Mouse (Mus musculus) midbrain, embryonic 13.5 days (tissue): ENCODE measurements around the gene Zfp59. TPM values are rescaled to one million over a fixed set of nuclear protein-coding genes. Genes with fewer than 3 reads are reported as not detected.
"Not testable (repeated sequence)": the region's sequence is repeated elsewhere in the genome, so short reads cannot be mapped to it uniquely, and the experiment has no call there.

Experiments used
- ATAC-seq: fragments of 200-750 bp; cut with Nextera tagmentation; 2 replicates; pipeline ENCODE4 v1.8.0; 2017; ENCODE audit warnings: mild to moderate bottlenecking, moderate TSS enrichment, moderate library complexity
- H3K27ac ChIP-seq: fragments of 300-500 bp; sonication (generic); 2 replicates; pipeline ENCODE4 v1.5.1; 2015; ENCODE audit warnings: inconsistent platforms, mild to moderate bottlenecking, moderate library complexity
- H3K27me3 ChIP-seq: fragments of 300-500 bp; sonication (generic); 2 replicates; pipeline ENCODE4 v1.6.1; 2015; ENCODE audit warnings: mild to moderate bottlenecking, inconsistent platforms
- H3K36me3 ChIP-seq: fragments of 300-500 bp; sonication (generic); 2 replicates; pipeline ENCODE4 v1.6.1; 2015; ENCODE audit warnings: mild to moderate bottlenecking, inconsistent platforms
- H3K4me1 ChIP-seq: fragments of 300-500 bp; sonication (generic); replicated peaks from 2 replicates; pipeline ENCODE4 v1.6.1; 2015; ENCODE audit warnings: inconsistent platforms
- H3K4me2 ChIP-seq: fragments of 300-500 bp; sonication (generic); replicated peaks from 2 replicates; pipeline ENCODE4 v1.6.1; 2015; ENCODE audit warnings: moderate library complexity, mild to moderate bottlenecking, inconsistent platforms
- H3K4me3 ChIP-seq: fragments of 300-500 bp; sonication (generic); replicated peaks from 2 replicates; pipeline ENCODE4 v1.5.1; 2015; ENCODE audit warnings: mild to moderate bottlenecking, inconsistent platforms
- H3K9ac ChIP-seq: fragments of 300-500 bp; sonication (generic); replicated peaks from 2 replicates; pipeline ENCODE4 v1.6.1; 2015; ENCODE audit warnings: mild to moderate bottlenecking, inconsistent platforms
- H3K9me3 ChIP-seq: fragments of 300-500 bp; sonication (generic); 2 replicates; pipeline ENCODE4 v1.6.1; 2016; ENCODE audit warnings: mild to moderate bottlenecking, inconsistent platforms
- WGBS: fragments of 180-500 bp; shearing (Covaris S2); methylation state at CpG from one replicate; pipeline ENCODE4 v1.1.7; 2015; 5-methylcytosine and 5-hydroxymethylcytosine counted together
- polyA plus RNA-seq: library from polyadenylated mRNA; unstranded; fragments of >200 nt; fragmentation: Nextera tagmentation; extraction: Ambion mirVana; gene quantifications from 2 replicates; pipeline ENCODE4 v1.2.1, GENCODE M21; 2015

The Zfp59 gene
- 12.0 and 12.1 TPM in 2 replicates for polyA plus RNA-seq

GRCm38 (mm10) chr7:27838323-27839249 lies at the start of gene Zfp59:
Zfp59 (plus strand) TSS chr7:27838607.
- H3K4me3 ChIP-seq = peak within 1 kb of the TSS; percentile 53
- 4% methylated on average over 34 of the region's 34 CpGs for WGBS
- ATAC-seq = peak; percentile 98

GRCm38 (mm10) chr7:27789306-27789705 lies 49.1 kb upstream of the Zfp59 start:
- H3K4me2 ChIP-seq = no peak overlapping the region
- 87% methylated on average over 5 of the region's 5 CpGs for WGBS
- peaks cover 11% of the 10 kb centered on the region; the same call in 1 of the 2 replicates for H3K9me3 ChIP-seq
- no peaks in the 10 kb centered on the region for H3K36me3 ChIP-seq
- H3K27ac ChIP-seq = no peak overlapping the region
- H3K27me3 ChIP-seq = no peaks in the 10 kb centered on the region
- no peaks in the 10 kb centered on the region for H3K4me1 ChIP-seq
- no peak overlapping the region for H3K9ac ChIP-seq
- no peak overlapping the region for H3K4me3 ChIP-seq
- ATAC-seq = no peak

More at GRCm38 (mm10) chr7:27838323-27839249, at the start of gene Zfp59:
- no peaks in the 10 kb centered on the region for H3K36me3 ChIP-seq
- H3K9ac ChIP-seq = peak within 1 kb of the TSS; percentile 69
- H3K4me1 ChIP-seq = peaks cover 21% of the 10 kb centered on the region
- no peaks in the 10 kb centered on the region for H3K27me3 ChIP-seq
- H3K27ac ChIP-seq = peak within 1 kb of the TSS; percentile 88
- H3K4me2 ChIP-seq = peak within 1 kb of the TSS; percentile 68
- H3K9me3 ChIP-seq = no peaks in the 10 kb centered on the region

GRCm38 (mm10) chr7:27793865-27794264 lies 44.5 kb upstream of the Zfp59 start:
- not testable (repeated sequence) for ATAC-seq, H3K27me3 ChIP-seq, H3K9me3 ChIP-seq, H3K27ac ChIP-seq, H3K4me2 ChIP-seq, H3K4me3 ChIP-seq, H3K36me3 ChIP-seq, H3K9ac ChIP-seq
- peaks cover 12% of the 10 kb centered on the region for H3K4me1 ChIP-seq
- WGBS = 72% methylated on average over 3 of the region's 3 CpGs

GRCm38 (mm10) chr7:27794566-27794965 lies 43.8 kb upstream of the Zfp59 start:
- no peak for ATAC-seq
- no peak overlapping the region for H3K9ac ChIP-seq
- H3K4me2 ChIP-seq = no peak overlapping the region
- H3K27ac ChIP-seq = no peak overlapping the region
- H3K4me3 ChIP-seq = no peak overlapping the region
- H3K4me1 ChIP-seq = peaks cover 17% of the 10 kb centered on the region
- H3K27me3 ChIP-seq = no peaks in the 10 kb centered on the region
- no peaks in the 10 kb centered on the region for H3K9me3 ChIP-seq
- H3K36me3 ChIP-seq = no peaks in the 10 kb centered on the region

- H3K27ac ChIP-seq = peak overlapping the region; percentile 73
- peaks cover 17% of the 10 kb centered on the region for H3K4me1 ChIP-seq
- WGBS = 15% methylated on average over 8 of the region's 8 CpGs
- H3K9ac ChIP-seq = no peak overlapping the region
- no peak overlapping the region for H3K4me3 ChIP-seq
- no peaks in the 10 kb centered on the region for H3K27me3 ChIP-seq
- no peaks in the 10 kb centered on the region for H3K36me3 ChIP-seq
- peak overlapping the region; percentile 33 for H3K4me2 ChIP-seq
- H3K9me3 ChIP-seq = no peaks in the 10 kb centered on the region
- peak; percentile 90 for ATAC-seq
Observed at GRCm38 (mm10) chr7:27797906-27798811, 40.2 kb upstream of the Zfp59 start.

GRCm38 (mm10) chr7:27801137-27801536 lies 37.3 kb upstream of the Zfp59 start:
- Histone ChIP-seq H3K4me3 (no peak overlapping the region), H3K9ac (no peak overlapping the region), H3K27ac (no peak overlapping the region), H3K36me3 (no peaks in the 10 kb centered on the region), H3K4me2 (no peak overlapping the region), H3K4me1 (peaks cover 28% of the 10 kb centered on the region), H3K27me3 (no peaks in the 10 kb centered on the region), H3K9me3 (no peaks in the 10 kb centered on the region)
- WGBS = 51% methylated on average over 2 of the region's 2 CpGs
- no peak for ATAC-seq

GRCm38 (mm10) chr7:27802986-27803385 lies 35.4 kb upstream of the Zfp59 start:
- H3K4me2 ChIP-seq = no peak overlapping the region
- ATAC-seq = no peak

GRCm38 (mm10) chr7:27804297-27805030 lies 33.9 kb upstream of the Zfp59 start:
- Histone ChIP-seq H3K4me3 (peak overlapping the region; percentile 79), H3K4me1 (peaks cover 13% of the 10 kb centered on the region), H3K9ac (peak overlapping the region; percentile 80), H3K9me3 (no peaks in the 10 kb centered on the region), H3K4me2 (peak overlapping the region; percentile 87), H3K36me3 (peaks cover 23% of the 10 kb centered on the region), H3K27me3 (no peaks in the 10 kb centered on the region), H3K27ac (no peak overlapping the region)
- under 1% methylated on average over 25 of the region's 25 CpGs for WGBS
- ATAC-seq = peak; percentile 93

More at GRCm38 (mm10) chr7:27802986-27803385, 35.4 kb upstream of the Zfp59 start:
- Histone ChIP-seq H3K4me3 (no peak overlapping the region), H3K4me1 (peaks cover 26% of the 10 kb centered on the region), H3K27ac (no peak overlapping the region), H3K36me3 (peaks cover 8% of the 10 kb centered on the region), H3K9ac (no peak overlapping the region), H3K9me3 (no peaks in the 10 kb centered on the region), H3K27me3 (no peaks in the 10 kb centered on the region)
- WGBS = 70% methylated on average over 5 of the region's 5 CpGs

GRCm38 (mm10) chr7:27806896-27807295 lies 31.5 kb upstream of the Zfp59 start, which contains the start of gene Zfp626:
Zfp626 (plus strand) TSS chr7:27807196.
- H3K4me2 ChIP-seq, H3K4me3 ChIP-seq, H3K27ac ChIP-seq, H3K9ac ChIP-seq, H3K9me3 ChIP-seq, ATAC-seq, H3K27me3 ChIP-seq: not testable (repeated sequence)
- H3K4me1 ChIP-seq = peaks cover 13% of the 10 kb centered on the region
- 92% methylated on average over 3 of the region's 3 CpGs for WGBS
- peaks cover 45% of the 10 kb centered on the region for H3K36me3 ChIP-seq

- not testable (repeated sequence) for H3K9me3 ChIP-seq, ATAC-seq, H3K9ac ChIP-seq, H3K27me3 ChIP-seq, H3K27ac ChIP-seq, H3K4me3 ChIP-seq, H3K4me2 ChIP-seq
- Histone ChIP-seq H3K4me1 (peaks cover 13% of the 10 kb centered on the region), H3K36me3 (peaks cover 49% of the 10 kb centered on the region)
- WGBS = 85% methylated on average over 7 of the region's 7 CpGs
Observed at GRCm38 (mm10) chr7:27807305-27807704, 31.1 kb upstream of the Zfp59 start.

- Histone ChIP-seq H3K9me3 (no peaks in the 10 kb centered on the region), H3K27ac (no peak overlapping the region), H3K4me2 (no peak overlapping the region), H3K9ac (no peak overlapping the region), H3K27me3 (no peaks in the 10 kb centered on the region), H3K36me3 (peaks cover 68% of the 10 kb centered on the region), H3K4me3 (no peak overlapping the region), H3K4me1 (no peaks in the 10 kb centered on the region)
- WGBS = 87% methylated on average over 7 of the region's 7 CpGs
- ATAC-seq = no peak
Observed at GRCm38 (mm10) chr7:27818526-27819110, 19.8 kb upstream of the Zfp59 start.
